Comparison of ENCODE assay signal across 9 mouse cellular contexts in the genomic region with DNA sequence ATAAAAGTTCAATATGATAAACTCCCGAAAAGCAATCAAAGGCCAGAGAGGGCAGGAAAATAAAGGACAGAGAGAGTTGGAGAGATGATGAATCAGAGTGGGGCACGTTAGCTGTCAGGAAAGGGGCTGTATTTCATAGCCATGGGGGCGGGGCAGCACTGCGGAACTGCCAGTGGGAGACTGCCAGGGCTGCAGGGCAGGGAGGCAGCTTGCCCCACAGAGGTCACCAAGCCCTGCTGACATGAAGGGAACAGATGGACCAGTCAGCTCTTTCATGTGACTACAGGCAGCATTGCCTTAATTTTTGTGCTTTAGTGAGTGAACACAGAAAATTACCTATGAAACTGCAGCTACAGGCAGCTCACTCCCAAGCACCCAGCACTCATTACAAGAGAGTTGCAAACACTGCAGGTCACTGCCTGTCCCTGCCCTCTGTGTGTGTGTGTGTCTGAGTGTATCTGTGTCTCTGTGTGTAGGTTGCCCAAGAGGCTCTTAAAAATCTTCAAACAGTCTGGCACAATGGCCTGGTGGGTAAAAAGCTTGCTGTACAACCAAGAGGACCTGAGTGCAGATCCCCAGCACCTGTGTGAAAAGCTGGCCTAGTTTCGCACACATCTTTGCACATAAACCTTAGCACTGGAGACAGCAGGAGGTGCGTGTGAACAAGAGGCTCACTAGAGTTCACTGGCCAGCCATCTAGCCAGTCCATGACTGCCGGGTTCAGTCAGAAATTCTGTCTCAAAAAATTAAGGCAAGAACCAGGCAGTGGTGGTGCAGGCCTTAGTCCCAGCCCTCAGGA.
DNase-seq lines count a peak whose midpoint lies in the region; ATAC-seq lines count a peak whose summit lies in the region.
"Had no signal": no experiment of that assay in that cellular context is flagged by ENCODE, and none has a peak within 500 bp of the region (broad histone marks: within the 10 kb centered on the region; RNA-seq: fewer than 3 reads in every experiment).

No protein-coding gene starts in this region.

- 71% methylated on average over 7 of the region's 7 CpGs for WGBS in heart, embryonic 10.5 days

- no peaks in the 10 kb centered on the region for H3K27me3 ChIP-seq in heart, embryonic 10.5 days (ENCODE audit: insufficient read depth, poor library complexity, severe bottlenecking)
- H3K27me3 ChIP-seq: hindbrain, embryonic 15.5 days had no signal

- peaks cover 4% of the 10 kb centered on the region; the same call in 1 of the 2 replicates for H3K4me1 ChIP-seq in heart, embryonic 10.5 days

- DNase-seq in adrenal gland, adult (ENCODE audit: inconsistent age in 2 of 2, low spot score in 1 of 2): peak; percentile 88 to 95
- DNase-seq in adrenal gland, postnatal 4 days (ENCODE audit: low spot score in 2 of 2): no peak
- DNase-seq in 3134 (ENCODE audit: extremely low read depth, insufficient read length, low spot score): peak; percentile 20
- peak; percentile 65 for DNase-seq in kidney, postnatal 10 days
- DNase-seq in thymus, postnatal 25 days: peak; percentile 84
- no peak for DNase-seq in heart, embryonic 10.5 days (ENCODE audit: low spot score)
- DNase-seq in frontal cortex, postnatal 10 days (ENCODE audit: low spot score in 2 of 2): no peak

- no peaks in the 10 kb centered on the region for H3K36me3 ChIP-seq in heart, embryonic 10.5 days
- H3K36me3 ChIP-seq: hindbrain, embryonic 15.5 days had no signal

- no peak overlapping the region for H3K27ac ChIP-seq in heart, embryonic 10.5 days
- H3K27ac ChIP-seq: hindbrain, embryonic 15.5 days had no signal

- no peak overlapping the region for H3K4me3 ChIP-seq in heart, embryonic 10.5 days
- H3K4me3 ChIP-seq: hindbrain, embryonic 15.5 days had no signal

- ATAC-seq in common myeloid progenitor, adult 5-6 weeks (replicated peaks; ENCODE audit: low read depth, poor library complexity, severe bottlenecking): peak; percentile 87

- H3K9me3 ChIP-seq in heart, embryonic 10.5 days: no peaks in the 10 kb centered on the region
- H3K9me3 ChIP-seq: hindbrain, embryonic 15.5 days had no signal

Comparison
In these comparisons a context has a peak if more than half of its experiments do, and no peak if none do; other contexts are left out.
1. DNase-seq: peak in adrenal gland, adult (2 of 2), 3134 (single experiment), kidney, postnatal 10 days (single experiment) and thymus, postnatal 25 days (single experiment); none in adrenal gland, postnatal 4 days (0 of 2), heart, embryonic 10.5 days (single experiment) and frontal cortex, postnatal 10 days (0 of 2).